Mouse (Mus musculus): ENCODE measurements around the gene Uck2. TPM values are rescaled to one million over a fixed set of nuclear protein-coding genes. Genes with fewer than 3 reads are reported as not detected.

Gene Uck2
- polyA plus RNA-seq, 1 experiment from 2014 or later = 116 TPM

DNA sequence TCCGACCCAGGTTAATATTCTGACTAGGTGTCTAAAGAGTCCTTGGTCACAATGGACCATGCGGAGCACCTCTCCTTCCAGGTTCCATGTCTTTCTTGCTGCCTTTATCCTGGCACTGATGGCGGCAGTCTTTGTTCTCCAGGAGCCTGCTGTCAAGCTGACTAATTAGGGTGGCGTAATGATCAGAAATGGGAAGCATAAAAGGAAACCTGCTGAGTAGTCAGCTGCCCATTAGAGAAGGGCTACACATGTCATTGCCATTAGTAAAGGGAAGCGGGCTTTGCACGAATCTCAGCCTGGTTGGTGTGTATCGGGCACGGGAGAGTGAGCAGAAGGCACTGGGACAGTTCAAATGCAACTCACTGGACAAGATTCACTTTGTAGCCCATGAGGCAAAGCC lies 90.4 kb downstream of the Uck2 start:
- 26% methylated on average over 8 of the region's 8 CpGs for WGBS
- no peak for DNase-seq (ENCODE audit: low spot score)

DNA sequence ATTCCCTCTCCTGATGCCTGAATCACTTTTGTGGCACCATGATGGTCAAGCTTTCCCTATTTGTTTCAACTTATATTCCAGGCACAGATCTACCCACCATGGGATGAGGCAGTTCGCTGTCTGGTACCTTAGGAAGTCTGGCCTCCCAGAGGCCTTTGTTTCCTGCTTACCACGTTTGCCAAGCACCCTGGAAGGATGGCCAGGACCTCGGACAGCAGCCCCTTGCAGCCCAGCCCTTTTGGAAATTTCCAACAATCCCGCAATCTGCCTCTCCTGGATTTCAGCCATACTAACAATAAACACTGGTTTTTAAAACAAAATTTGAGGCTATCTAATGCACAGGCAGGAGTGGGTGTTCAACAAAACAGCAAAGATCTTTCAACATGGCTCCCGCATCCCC lies 97.3 kb downstream of the Uck2 start:
- Histone ChIP-seq H3K9ac (ENCODE audit: low read length) (no peak overlapping the region), H3K36me3 (ENCODE audit: control insufficient read depth, insufficient read depth, low read length) (no peaks in the 10 kb centered on the region), H3K27me3 (ENCODE audit: control insufficient read depth, insufficient read depth, low read length) (no peaks in the 10 kb centered on the region), H3K27ac (ENCODE audit: low read depth, low read length) (no peak overlapping the region), H3K9me3 (ENCODE audit: control insufficient read depth, low read length) (no peaks in the 10 kb centered on the region), H3K4me1 (ENCODE audit: control insufficient read depth, insufficient read depth, low read length) (no peaks in the 10 kb centered on the region), H3K4me3 (ENCODE audit: low read depth, low read length) (no peak overlapping the region), H3K4me2 (ENCODE audit: low read depth) (no peak overlapping the region)
- ATAC-seq (ENCODE audit: insufficient read depth, low FRiP score, low TSS enrichment) (no peak), DNase-seq (ENCODE audit: low spot score) (no peak)
- WGBS = 50% methylated on average over 5 of the region's 5 CpGs

More for the DNA sequence above, 90.4 kb downstream of the Uck2 start:
- ATAC-seq (ENCODE audit: insufficient read depth, low FRiP score, low TSS enrichment) = no peak
- no peak overlapping the region for H3K27ac ChIP-seq (ENCODE audit: low read depth, low read length)
- H3K9ac ChIP-seq (ENCODE audit: low read length) = no peak overlapping the region
- no peaks in the 10 kb centered on the region for H3K27me3 ChIP-seq (ENCODE audit: control insufficient read depth, insufficient read depth, low read length)
- no peaks in the 10 kb centered on the region for H3K9me3 ChIP-seq (ENCODE audit: control insufficient read depth, low read length)
- H3K4me2 ChIP-seq (ENCODE audit: low read depth) = no peak overlapping the region
- H3K4me3 ChIP-seq (ENCODE audit: low read depth, low read length) = no peak overlapping the region
- H3K36me3 ChIP-seq (ENCODE audit: control insufficient read depth, insufficient read depth, low read length) = no peaks in the 10 kb centered on the region
- no peaks in the 10 kb centered on the region for H3K4me1 ChIP-seq (ENCODE audit: control insufficient read depth, insufficient read depth, low read length)

DNA sequence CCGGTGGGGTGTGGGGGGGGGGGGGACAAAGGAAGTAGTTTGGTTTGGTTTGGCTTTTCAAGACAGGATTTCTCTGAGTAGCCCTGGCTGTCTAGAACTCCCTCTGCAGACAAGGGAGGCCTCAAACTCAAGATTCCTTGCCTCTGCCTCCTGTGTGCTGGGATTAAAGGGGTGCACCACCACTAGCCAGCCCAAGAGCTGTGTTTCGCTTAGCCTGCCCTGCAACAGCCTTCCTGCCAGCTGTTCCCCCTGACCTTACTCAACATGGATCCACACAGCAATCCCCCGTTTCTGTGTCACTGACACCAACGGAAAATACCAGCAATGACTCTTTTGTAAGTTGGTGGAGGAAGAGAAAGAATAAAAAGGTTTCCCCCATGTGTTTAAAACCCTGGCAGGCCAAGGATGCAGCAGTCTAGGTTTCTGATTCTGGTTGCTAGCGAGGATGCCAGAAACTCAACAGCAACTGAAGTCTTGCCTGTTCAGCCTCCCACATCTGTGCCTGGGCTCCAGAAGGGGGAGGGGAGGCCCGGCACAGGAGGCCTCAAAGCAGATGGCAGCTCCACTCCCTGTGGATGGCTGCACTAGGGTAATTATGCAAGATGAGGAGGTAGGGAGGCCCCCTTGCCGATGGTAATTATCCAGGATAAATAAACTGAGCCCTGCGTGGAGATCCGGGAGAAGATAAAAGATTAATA lies 103.1 kb downstream of the Uck2 start:
- Histone ChIP-seq H3K9me3 (ENCODE audit: control insufficient read depth, low read length) (no peaks in the 10 kb centered on the region), H3K36me3 (ENCODE audit: control insufficient read depth, insufficient read depth, low read length) (no peaks in the 10 kb centered on the region), H3K4me3 (ENCODE audit: low read depth, low read length) (no peak overlapping the region), H3K4me1 (ENCODE audit: control insufficient read depth, insufficient read depth, low read length) (no peaks in the 10 kb centered on the region), H3K27me3 (ENCODE audit: control insufficient read depth, insufficient read depth, low read length) (no peaks in the 10 kb centered on the region), H3K4me2 (ENCODE audit: low read depth) (no peak overlapping the region), H3K9ac (ENCODE audit: low read length) (no peak overlapping the region), H3K27ac (ENCODE audit: low read depth, low read length) (peak overlapping the region; percentile 58; the same call in 1 of the 2 replicates)
- peak; percentile 48 for DNase-seq (ENCODE audit: low spot score)
- WGBS = 26% methylated on average over 9 of the region's 9 CpGs
- peak; percentile 88 for ATAC-seq (ENCODE audit: insufficient read depth, low FRiP score, low TSS enrichment)

Small RNA genes within 50 kb of the gene (microRNA-seq; reads per million reads assigned to microRNA genes)
- not detected for gene Mir6347

Other genes starting within 250 kb of the Uck2 start
- gene Tmco1, start 23.1 kb upstream of the Uck2 start, polyA plus RNA-seq (2014; fragmentation: Nextera tagmentation; extraction: Ambion mirVana) = 81.9 and 93.0 TPM in 2 replicates
- 36.0 and 36.4 TPM in 2 replicates for gene Aldh9a1, start 64.7 kb upstream of the Uck2 start, polyA plus RNA-seq (2014; fragmentation: Nextera tagmentation; extraction: Ambion mirVana)
- gene Mgst3, start 108.5 kb upstream of the Uck2 start, polyA plus RNA-seq (2014; fragmentation: Nextera tagmentation; extraction: Ambion mirVana) = 71.1 and 78.0 TPM in 2 replicates
- gene Lrrc52, start 181.5 kb upstream of the Uck2 start, polyA plus RNA-seq (2014; fragmentation: Nextera tagmentation; extraction: Ambion mirVana) = not detected in 2 replicates